Mouse (Mus musculus): Measurements from ENCODE around the gene Cyth3.

Gene Cyth3

GRCm38 (mm10) chr5:143616116-143616515 is 6.1 kb upstream of the Cyth3 start:
- no peak for DNase-seq (ENCODE audit: low read depth)

DNA sequence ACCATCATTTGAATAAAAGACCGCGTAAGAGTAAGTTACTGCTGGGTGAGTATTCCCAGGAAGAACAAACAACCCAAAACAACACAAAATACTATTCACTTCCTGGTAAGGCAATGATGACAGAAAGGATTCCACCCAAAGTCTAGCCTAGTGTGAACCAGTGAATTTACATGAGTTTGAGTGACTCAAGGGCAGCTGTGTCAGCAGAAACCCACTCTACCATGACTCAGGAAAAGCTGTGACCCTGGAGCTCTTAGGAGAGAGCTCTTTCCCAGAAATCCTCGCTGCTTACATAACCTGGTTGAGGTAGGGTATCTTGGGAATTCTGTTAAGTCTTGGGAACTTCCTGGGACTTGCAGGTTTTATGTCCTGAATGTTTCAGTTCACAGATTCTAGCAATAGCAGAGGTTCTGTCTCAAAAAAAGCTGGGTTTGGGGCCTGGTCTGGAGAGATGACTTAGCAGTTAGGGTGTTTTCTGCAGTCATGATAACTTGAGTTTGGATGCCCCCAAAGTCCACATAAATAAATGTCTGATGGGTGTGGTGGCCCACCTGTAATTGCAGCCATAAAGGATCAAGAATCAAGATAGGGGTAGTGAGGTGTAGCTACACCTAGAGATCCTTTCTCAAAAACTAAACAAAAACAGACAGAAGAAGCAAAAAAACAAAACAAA is 5.5 kb upstream of the Cyth3 start:
- no peak for DNase-seq (ENCODE audit: low read depth)

DNA sequence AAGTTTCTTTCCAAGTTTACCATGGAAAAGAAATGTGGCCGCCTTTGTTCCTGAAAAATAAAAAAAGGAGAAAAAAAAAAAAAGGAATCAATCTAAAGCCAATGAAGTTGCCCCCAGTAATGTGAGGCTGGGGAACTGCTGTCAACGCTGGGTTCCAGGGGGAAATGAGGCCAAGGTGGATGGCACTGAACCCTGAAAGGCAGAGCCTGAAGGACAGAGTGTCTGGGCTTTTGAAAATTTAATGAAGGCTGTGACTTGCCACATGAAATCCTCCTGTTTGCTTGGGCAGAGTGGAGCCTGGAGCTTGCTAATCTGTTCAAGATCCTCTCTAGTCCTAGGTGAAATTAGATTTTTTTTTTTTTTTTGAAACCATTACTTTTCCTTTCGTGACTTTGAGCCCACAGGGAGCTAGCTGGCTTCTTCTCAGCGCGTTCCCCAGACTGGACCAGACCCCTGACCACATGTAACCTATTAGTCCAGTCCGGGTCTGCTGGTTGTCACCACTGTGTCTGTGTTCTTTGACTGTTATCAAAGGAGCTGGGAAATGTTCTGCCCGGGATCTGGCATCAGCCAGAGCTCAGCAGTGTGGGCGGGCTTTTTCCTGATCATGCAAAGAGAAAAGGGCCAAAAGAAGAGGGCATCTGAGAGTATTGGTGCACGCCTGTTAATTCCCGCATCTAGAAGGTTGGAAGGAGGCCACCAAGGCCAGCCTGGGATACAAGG is 4.6 kb upstream of the Cyth3 start:
- DNase-seq (ENCODE audit: low read depth) = no peak

- no peak for DNase-seq (ENCODE audit: low read depth)
Observed at GRCm38 (mm10) chr5:143618585-143618984, 3.7 kb upstream of the Cyth3 start.

GRCm38 (mm10) chr5:143620196-143620595 is 2.1 kb upstream of the Cyth3 start:
- no peak for DNase-seq (ENCODE audit: low read depth)

GRCm38 (mm10) chr5:143620941-143621340 is 1.3 kb upstream of the Cyth3 start:
- DNase-seq (ENCODE audit: low read depth) = peak; percentile 13

DNA sequence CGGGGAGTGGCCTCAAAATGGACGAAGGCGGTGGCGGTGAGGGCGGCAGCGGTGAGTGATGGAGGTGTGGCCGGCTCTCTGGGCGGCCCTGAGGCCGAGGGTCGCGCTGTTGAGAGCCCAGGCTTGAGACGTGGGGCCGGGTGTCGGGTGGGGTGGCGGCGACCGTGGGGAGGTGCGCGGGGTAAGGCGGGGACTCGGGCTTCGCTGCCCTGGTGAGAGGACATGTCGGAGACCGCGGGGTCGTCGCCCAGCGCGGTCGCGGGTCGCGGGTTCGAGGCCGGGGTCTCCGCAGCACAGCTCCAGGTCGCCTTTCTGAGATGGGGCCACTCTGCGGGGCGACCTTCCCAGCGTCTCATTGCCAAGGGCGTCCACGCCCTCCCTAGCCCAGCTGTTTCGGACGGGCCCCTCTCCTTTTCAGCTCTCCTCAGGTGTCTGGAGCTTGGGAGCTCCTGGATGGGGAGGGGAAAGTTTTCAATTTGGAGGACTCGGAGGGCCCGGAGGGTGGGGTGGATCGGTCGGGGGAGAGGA is 440 bp downstream of the Cyth3 start:
- no peak for DNase-seq (ENCODE audit: low read depth)

GRCm38 (mm10) chr5:143623356-143624295 is 1.4 kb downstream of the Cyth3 start:
- DNase-seq (ENCODE audit: low read depth) = no peak

GRCm38 (mm10) chr5:143624449-143624848 is 2.2 kb downstream of the Cyth3 start:
- no peak for DNase-seq (ENCODE audit: low read depth)

GRCm38 (mm10) chr5:143625497-143625896 is 3.2 kb downstream of the Cyth3 start:
- DNase-seq (ENCODE audit: low read depth) = no peak

DNA sequence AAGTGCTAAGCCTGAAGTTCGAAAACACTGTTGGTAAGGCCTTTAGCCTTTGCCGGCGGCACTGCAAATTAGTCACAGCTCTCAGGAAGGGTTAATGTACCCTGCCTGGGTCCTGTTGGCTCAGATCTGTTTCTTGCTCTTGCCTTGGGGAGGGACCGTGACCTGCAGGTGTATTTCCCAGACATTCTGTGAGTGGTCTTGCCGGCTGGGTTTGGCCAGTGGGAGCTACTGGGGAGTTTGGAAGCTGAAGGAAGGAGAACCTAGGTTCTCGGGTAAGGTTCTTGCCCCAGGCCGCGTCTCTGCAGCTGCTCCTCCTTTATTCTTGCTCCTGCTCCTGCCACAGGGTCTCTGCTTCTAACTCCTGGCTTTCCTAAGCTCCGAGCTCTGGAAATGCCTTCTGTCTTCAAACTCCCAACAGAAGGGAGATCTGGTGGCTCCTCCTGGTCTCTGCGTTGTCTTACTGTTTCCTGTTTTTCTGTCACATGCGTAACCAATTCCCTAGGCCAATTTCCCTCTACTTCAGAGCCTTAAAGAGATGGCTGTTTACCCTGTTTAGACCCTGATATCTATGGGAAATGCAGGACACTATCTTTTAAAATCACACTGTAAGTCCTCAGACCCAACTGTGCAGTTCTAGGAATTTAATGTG is 3.8 kb downstream of the Cyth3 start:
- DNase-seq (ENCODE audit: low read depth) = no peak

DNA sequence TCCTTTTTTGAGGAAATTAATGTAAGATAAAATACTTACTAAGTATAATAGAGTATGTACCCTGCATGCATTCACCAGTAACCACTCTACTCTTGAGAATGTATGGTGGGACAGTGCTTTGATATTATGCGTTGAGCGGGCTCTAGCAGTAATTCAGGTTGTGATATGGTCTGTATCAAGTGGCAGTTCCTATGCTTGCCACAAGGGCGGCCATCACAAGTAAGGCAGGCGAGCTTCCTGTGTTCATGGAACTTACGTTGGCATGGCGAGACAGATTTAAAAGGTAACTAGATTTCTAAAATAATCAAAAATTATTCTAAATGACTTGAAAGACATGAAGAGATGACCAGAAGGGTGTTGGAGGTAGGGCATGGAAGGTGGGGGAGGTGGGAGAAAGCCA is 5.3 kb downstream of the Cyth3 start:
- DNase-seq (ENCODE audit: low read depth) = no peak

GRCm38 (mm10) chr5:143627926-143628325 is 5.7 kb downstream of the Cyth3 start:
- no peak for DNase-seq (ENCODE audit: low read depth)

- DNase-seq (ENCODE audit: low read depth) = no peak
Observed at GRCm38 (mm10) chr5:143629686-143630085, 7.4 kb downstream of the Cyth3 start.

GRCm38 (mm10) chr5:143630214-143630613 is 8.0 kb downstream of the Cyth3 start:
- DNase-seq (ENCODE audit: low read depth) = no peak

GRCm38 (mm10) chr5:143630738-143631137 is 8.5 kb downstream of the Cyth3 start:
- DNase-seq (ENCODE audit: low read depth) = no peak

GRCm38 (mm10) chr5:143631559-143631958 is 9.3 kb downstream of the Cyth3 start:
- no peak for DNase-seq (ENCODE audit: low read depth)

- no peak for DNase-seq (ENCODE audit: low read depth)
Observed at GRCm38 (mm10) chr5:143632674-143633557, 10.7 kb downstream of the Cyth3 start.

DNA sequence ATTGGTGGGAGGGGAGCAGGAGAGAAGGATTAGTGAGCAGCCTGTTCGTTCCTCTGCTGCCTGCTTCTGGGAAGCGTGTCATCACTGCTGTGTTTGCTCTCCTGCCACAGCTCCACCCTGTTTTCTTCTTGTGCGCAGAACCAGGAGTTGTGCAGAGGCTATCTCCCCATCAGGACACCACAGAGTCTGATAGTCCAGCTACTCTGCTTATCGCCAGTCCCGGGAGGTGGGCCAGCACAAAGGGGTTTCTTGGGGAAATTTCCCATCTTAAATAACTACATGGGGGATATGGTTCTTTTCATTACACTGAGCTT is 11.3 kb downstream of the Cyth3 start:
- DNase-seq (ENCODE audit: low read depth) = no peak

DNA sequence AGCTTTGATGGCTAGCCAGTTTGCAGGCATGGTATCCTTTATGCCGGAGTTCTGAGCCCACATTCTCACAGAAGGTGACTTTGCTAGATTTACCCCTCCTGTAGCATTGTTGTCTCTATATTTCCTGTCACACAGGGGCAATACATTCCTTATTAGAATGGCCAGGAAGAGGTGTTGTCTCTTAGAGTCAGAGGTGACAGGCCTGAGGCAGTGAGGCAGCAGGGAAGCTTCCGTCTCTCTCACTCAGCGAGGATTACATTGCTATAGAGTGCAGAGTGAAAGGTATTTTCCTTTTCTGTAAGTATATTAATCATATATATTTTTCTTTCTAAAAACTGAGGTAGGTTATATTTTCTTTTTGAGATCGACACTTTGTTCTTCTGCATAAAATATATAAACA is 11.6 kb downstream of the Cyth3 start:
- no peak for DNase-seq (ENCODE audit: low read depth)

DNA sequence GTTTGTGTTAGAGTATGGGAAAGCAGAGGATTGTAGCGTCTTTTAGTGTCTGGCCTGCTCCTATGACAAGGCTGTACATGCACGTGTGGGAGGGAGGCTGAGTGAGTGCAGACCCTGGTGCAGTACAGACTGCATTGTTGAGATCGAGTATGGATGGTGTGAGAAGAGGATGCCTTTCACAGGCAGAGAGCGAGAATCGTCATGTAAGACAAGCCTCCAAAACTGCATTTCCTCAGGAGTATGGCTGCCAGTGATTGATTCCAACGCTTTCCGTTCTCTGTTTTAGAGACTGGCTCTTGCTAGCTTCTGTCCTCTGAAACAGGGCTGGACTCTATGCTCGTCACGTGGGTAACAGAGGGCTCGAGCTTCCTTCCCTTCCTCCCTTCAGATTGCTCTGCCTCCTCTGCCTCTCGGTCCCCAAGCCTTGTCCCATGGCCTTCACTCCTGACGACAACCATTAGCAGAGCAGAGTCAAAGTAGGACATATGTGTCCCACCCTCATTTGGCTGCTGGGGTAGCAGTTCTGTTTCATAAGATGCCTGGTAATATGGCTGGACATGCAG is 12.4 kb downstream of the Cyth3 start:
- no peak for DNase-seq (ENCODE audit: low read depth)
